Comparison of ENCODE assay signal across 1 mouse cellular context in the genomic region with DNA sequence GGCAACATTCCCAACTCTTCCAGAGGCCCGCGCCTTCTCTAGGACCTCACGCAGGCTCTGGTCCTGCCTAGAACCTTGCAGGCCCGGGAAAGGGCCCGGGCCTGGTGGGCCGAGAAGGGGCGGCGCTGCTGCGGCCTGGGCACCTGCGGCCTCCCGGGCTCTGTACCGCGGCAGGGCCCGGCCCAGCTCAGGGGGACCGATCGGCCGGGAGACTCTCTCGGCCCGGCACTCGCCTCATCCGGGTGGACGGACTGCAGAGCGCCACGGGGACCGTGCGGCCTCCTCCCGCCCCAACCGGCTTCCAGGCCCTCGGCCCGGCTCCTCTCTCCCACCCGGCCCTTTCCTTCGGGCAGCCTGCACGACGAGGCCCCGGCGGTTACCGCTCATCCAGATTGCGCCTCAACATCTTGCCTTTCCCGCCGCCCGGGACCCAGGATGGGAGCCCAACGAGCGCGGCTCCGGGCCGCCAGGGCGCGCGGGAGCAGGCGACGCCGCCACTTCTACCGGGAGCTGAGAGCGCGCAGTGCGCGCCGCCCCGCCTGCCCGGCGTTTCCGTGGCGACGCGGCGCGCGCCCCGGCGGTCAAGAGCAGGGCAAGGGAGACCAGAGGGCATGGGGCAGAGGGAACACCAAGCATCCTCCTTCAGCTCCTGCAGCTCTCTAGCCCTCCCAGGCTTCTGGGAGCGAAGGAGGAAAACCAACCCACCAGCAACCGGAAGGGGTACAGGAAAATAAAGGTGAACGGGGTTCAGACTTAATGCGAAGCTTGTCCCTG.
TF ChIP-seq lines count a peak whose summit lies in the region.

TSS of gene Fam92a (minus strand) at position 698 of the 774 bp plus-strand sequence.

TF ChIP-seq in CH12.LX, 34 proteins besides CTCF, POLR2A, EP300 and RAD21 (continued from another document):
- TF ChIP-seq UBTF (IDR thresholded peaks at IDR 0.05; ENCODE audit: low read depth, low read length) (peak; percentile 85; the same call in 1 of the 2 replicates), IRF4 (IDR thresholded peaks at IDR 0.05; ENCODE audit: low read depth, low read length) (no peak), CHD1 (IDR thresholded peaks at IDR 0.05; ENCODE audit: low read depth, low read length) (no peak), GABPA (IDR thresholded peaks at IDR 0.05; ENCODE audit: insufficient replicate concordance, low read depth, low read length) (no peak), SMC3 (IDR thresholded peaks at IDR 0.05; ENCODE audit: low read depth, low read length) (no peak), KAT2A (IDR thresholded peaks at IDR 0.05; ENCODE audit: insufficient replicate concordance, low read length) (no peak), CHD2 (IDR thresholded peaks at IDR 0.05; ENCODE audit: low read length) (no peak), ZC3H11A (IDR thresholded peaks at IDR 0.05; ENCODE audit: low read depth, low read length) (no peak), USF1 (IDR thresholded peaks at IDR 0.05; ENCODE audit: low read depth, low read length) (no peak)
TF ChIP-seq in CH12.LX: peak in this region for 4.
